Mouse (Mus musculus) E14TG2a.4 (cell line): ENCODE results near the gene Gng7.

Experiments
- CTCF ChIP-seq: conservative IDR thresholded peaks from 2 replicates; pipeline ENCODE4 v1.5.1; 2014; ENCODE audit warnings: low read length
- NANOG ChIP-seq: IDR thresholded peaks from 2 replicates; pipeline ENCODE4 v1.6.1; 2014; ENCODE audit warnings: borderline replicate concordance, low read length, mixed read lengths
- POU5F1 ChIP-seq: IDR thresholded peaks from 2 replicates; pipeline ENCODE4 v1.6.1; 2014; ENCODE audit warnings: low read length, borderline replicate concordance

DNA sequence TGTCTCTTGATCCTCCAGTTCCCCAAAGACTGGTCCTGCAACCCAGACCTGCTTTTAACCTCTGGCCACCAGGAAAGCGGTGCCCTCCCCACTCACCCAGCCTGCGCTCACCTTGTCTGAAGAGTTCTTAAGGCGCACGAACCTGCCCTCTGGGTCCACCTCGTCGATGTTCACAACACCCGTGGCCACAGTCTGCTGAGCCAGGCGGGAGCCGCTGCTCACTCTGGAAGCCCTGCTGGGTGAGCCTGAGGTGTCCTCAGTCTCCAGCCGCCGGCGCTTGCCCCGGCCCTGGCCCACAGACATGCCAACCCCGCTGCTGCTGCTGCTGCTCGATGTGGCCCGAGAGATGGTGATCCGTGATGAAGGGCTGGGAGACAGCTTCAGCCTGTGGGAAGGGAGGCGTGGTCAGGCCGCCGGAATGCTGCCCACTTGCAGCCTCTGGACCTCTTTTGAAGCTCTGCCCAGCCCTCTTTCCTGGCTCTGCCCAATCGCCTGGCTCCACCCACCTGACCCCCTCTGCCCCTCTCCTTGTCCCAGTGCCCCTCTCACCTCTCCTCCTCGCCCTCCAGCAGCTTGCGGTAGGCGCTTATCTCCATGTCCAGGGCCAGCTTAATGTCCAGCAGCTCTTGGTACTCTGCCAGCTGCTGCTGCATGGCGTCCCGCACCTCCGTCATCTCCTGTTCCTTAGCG is 110.6 kb downstream of the Gng7 start:
- no peak for TF ChIP-seq CTCF
- TF ChIP-seq POU5F1 = no peak
- TF ChIP-seq NANOG = no peak
